Mouse (Mus musculus) embryonic facial prominence, embryonic 12.5 days (tissue): ENCODE measurements at regions not wholly inside any gene's neighbourhood (a gene's known extent, or its start where the extent isn't known, plus 50 kb on each side); places are given as distances from the start of the nearest gene placed in this dataset.

ENCODE experiments used
- ATAC-seq: fragments of 200-750 bp; cut with Nextera tagmentation; 2 replicates; pipeline ENCODE4 v1.8.0; 2017; ENCODE audit not compliant: insufficient number of reproducible peaks, insufficient read depth, low FRiP score, low TSS enrichment
- H3K27ac ChIP-seq: fragments of 300-500 bp; sonication (generic); 2 replicates; pipeline ENCODE4 v1.5.1; 2016; ENCODE audit warnings: mild to moderate bottlenecking
- H3K27me3 ChIP-seq: fragments of 300-500 bp; sonication (generic); 2 replicates; pipeline ENCODE4 v1.6.1; 2016; ENCODE audit warnings: mild to moderate bottlenecking, moderate library complexity
- H3K36me3 ChIP-seq: fragments of 300-500 bp; sonication (generic); 2 replicates; pipeline ENCODE4 v1.6.1; 2016; ENCODE audit warnings: mild to moderate bottlenecking
- H3K4me1 ChIP-seq: fragments of 300-500 bp; sonication (generic); 2 replicates; pipeline ENCODE4 v1.6.1; 2016
- H3K4me2 ChIP-seq: fragments of 300-500 bp; sonication (generic); replicated peaks from 2 replicates; pipeline ENCODE4 v1.6.1; 2016; ENCODE audit warnings: mild to moderate bottlenecking, moderate library complexity
- H3K4me3 ChIP-seq: fragments of 300-500 bp; sonication (generic); 2 replicates; pipeline ENCODE4 v1.5.1; 2016; ENCODE audit warnings: mild to moderate bottlenecking
- H3K9ac ChIP-seq: fragments of 300-500 bp; sonication (generic); 2 replicates; pipeline ENCODE4 v1.6.1; 2016; ENCODE audit warnings: mild to moderate bottlenecking, moderate library complexity
- H3K9me3 ChIP-seq: fragments of 300-500 bp; sonication (generic); 2 replicates; pipeline ENCODE4 v1.6.1; 2016; ENCODE audit warnings: mild to moderate bottlenecking, moderate library complexity
- WGBS: fragments of 180-500 bp; shearing (Covaris S2); methylation state at CpG from one replicate; pipeline ENCODE4 v1.1.7; 2016; 5-methylcytosine and 5-hydroxymethylcytosine counted together

- Histone ChIP-seq H3K27ac (no peak overlapping the region), H3K4me1 (peaks cover 14% of the 10 kb centered on the region), H3K4me3 (no peak overlapping the region), H3K36me3 (no peaks in the 10 kb centered on the region), H3K9me3 (no peaks in the 10 kb centered on the region), H3K27me3 (no peaks in the 10 kb centered on the region), H3K9ac (no peak overlapping the region), H3K4me2 (no peak overlapping the region)
- 68% methylated on average over 3 of the region's 3 CpGs for WGBS
- no peak for ATAC-seq
These were observed 412.5 kb upstream of the Intu start for GRCm38 (mm10) chr3:40118551-40118950.

GRCm38 (mm10) chr3:40119462-40119861 lies 411.6 kb upstream of the Intu start:
- H3K4me3 ChIP-seq = no peak overlapping the region
- no peaks in the 10 kb centered on the region for H3K9me3 ChIP-seq
- peaks cover 14% of the 10 kb centered on the region for H3K4me1 ChIP-seq
- H3K4me2 ChIP-seq = no peak overlapping the region
- WGBS = 54% methylated on average over 1 of the region's 1 CpGs
- no peak overlapping the region for H3K27ac ChIP-seq
- H3K9ac ChIP-seq = no peak overlapping the region
- no peaks in the 10 kb centered on the region for H3K36me3 ChIP-seq
- H3K27me3 ChIP-seq = no peaks in the 10 kb centered on the region
- ATAC-seq = no peak

- H3K9me3 ChIP-seq = no peaks in the 10 kb centered on the region
- H3K36me3 ChIP-seq = no peaks in the 10 kb centered on the region
- H3K4me3 ChIP-seq = no peak overlapping the region
- H3K27ac ChIP-seq = peak overlapping the region; percentile 19; the same call in 1 of the 2 replicates
- H3K4me2 ChIP-seq = no peak overlapping the region
- no peak overlapping the region for H3K9ac ChIP-seq
- peaks cover 14% of the 10 kb centered on the region for H3K4me1 ChIP-seq
- WGBS = 14% methylated on average over 4 of the region's 4 CpGs
- no peaks in the 10 kb centered on the region for H3K27me3 ChIP-seq
- ATAC-seq = 0 out of 2 replicates have a peak, but pooled peaks have one; percentile 28
These were observed 410.7 kb upstream of the Intu start for GRCm38 (mm10) chr3:40120298-40120875.

- no peak for ATAC-seq
- Histone ChIP-seq H3K4me1 (peaks cover 14% of the 10 kb centered on the region), H3K9ac (no peak overlapping the region), H3K4me2 (no peak overlapping the region), H3K36me3 (no peaks in the 10 kb centered on the region), H3K4me3 (no peak overlapping the region), H3K27ac (no peak overlapping the region), H3K9me3 (no peaks in the 10 kb centered on the region), H3K27me3 (no peaks in the 10 kb centered on the region)
- WGBS = 85% methylated on average over 9 of the region's 9 CpGs
These were observed 407.4 kb upstream of the Intu start for GRCm38 (mm10) chr3:40123558-40124236.

- Histone ChIP-seq H3K4me1 (no peaks in the 10 kb centered on the region), H3K9me3 (no peaks in the 10 kb centered on the region), H3K36me3 (no peaks in the 10 kb centered on the region), H3K4me2 (no peak overlapping the region), H3K27me3 (no peaks in the 10 kb centered on the region), H3K27ac (no peak overlapping the region), H3K4me3 (no peak overlapping the region), H3K9ac (no peak overlapping the region)
- ATAC-seq = no peak
- 85% methylated on average over 2 of the region's 2 CpGs for WGBS
These were observed 404.2 kb upstream of the Intu start for GRCm38 (mm10) chr3:40126903-40127302.

GRCm38 (mm10) chr3:40130858-40131584 lies 400.1 kb upstream of the Intu start:
- no peak overlapping the region for H3K4me3 ChIP-seq
- H3K27ac ChIP-seq = no peak overlapping the region
- H3K27me3 ChIP-seq = no peaks in the 10 kb centered on the region
- WGBS = 87% methylated on average over 8 of the region's 8 CpGs
- no peak for ATAC-seq
- H3K9me3 ChIP-seq = no peaks in the 10 kb centered on the region
- H3K36me3 ChIP-seq = no peaks in the 10 kb centered on the region
- no peak overlapping the region for H3K4me2 ChIP-seq
- no peak overlapping the region for H3K9ac ChIP-seq
- no peaks in the 10 kb centered on the region for H3K4me1 ChIP-seq

- Histone ChIP-seq H3K4me1 (0 out of 2 replicates have a peak, but pooled peaks cover 9% of the 10 kb centered on the region), H3K27ac (no peak overlapping the region), H3K27me3 (no peaks in the 10 kb centered on the region), H3K4me2 (no peak overlapping the region), H3K9ac (no peak overlapping the region), H3K4me3 (no peak overlapping the region), H3K36me3 (no peaks in the 10 kb centered on the region), H3K9me3 (no peaks in the 10 kb centered on the region)
- WGBS = 42% methylated on average over 5 of the region's 5 CpGs
- no peak for ATAC-seq
These were observed 392.4 kb upstream of the Intu start for GRCm38 (mm10) chr3:40138671-40139070.

GRCm38 (mm10) chr3:40142229-40142628 lies 388.9 kb upstream of the Intu start:
- Histone ChIP-seq H3K27ac (no peak overlapping the region), H3K36me3 (no peaks in the 10 kb centered on the region), H3K4me2 (no peak overlapping the region), H3K9me3 (no peaks in the 10 kb centered on the region), H3K27me3 (no peaks in the 10 kb centered on the region), H3K9ac (no peak overlapping the region), H3K4me1 (0 out of 2 replicates have a peak, but pooled peaks cover 9% of the 10 kb centered on the region), H3K4me3 (no peak overlapping the region)
- ATAC-seq = no peak
- 73% methylated on average over 5 of the region's 5 CpGs for WGBS

GRCm38 (mm10) chr3:40158631-40159030 lies 372.5 kb upstream of the Intu start:
- Histone ChIP-seq H3K4me2 (no peak overlapping the region), H3K27ac (0 out of 2 replicates have a peak overlapping the region, but pooled peaks have one; percentile 2), H3K4me1 (no peaks in the 10 kb centered on the region), H3K4me3 (no peak overlapping the region), H3K9me3 (no peaks in the 10 kb centered on the region), H3K9ac (no peak overlapping the region), H3K36me3 (no peaks in the 10 kb centered on the region), H3K27me3 (no peaks in the 10 kb centered on the region)
- ATAC-seq = no peak
- WGBS = 57% methylated on average over 6 of the region's 6 CpGs

- Histone ChIP-seq H3K27me3 (no peaks in the 10 kb centered on the region), H3K9ac (no peak overlapping the region), H3K4me1 (no peaks in the 10 kb centered on the region), H3K4me2 (no peak overlapping the region), H3K9me3 (no peaks in the 10 kb centered on the region), H3K4me3 (no peak overlapping the region), H3K27ac (0 out of 2 replicates have a peak overlapping the region, but pooled peaks have one; percentile 2), H3K36me3 (no peaks in the 10 kb centered on the region)
- WGBS = 49% methylated on average over 9 of the region's 9 CpGs
- no peak for ATAC-seq
These were observed 371.4 kb upstream of the Intu start for GRCm38 (mm10) chr3:40159591-40160145.

- Histone ChIP-seq H3K4me3 (no peak overlapping the region), H3K27ac (no peak overlapping the region), H3K9me3 (no peaks in the 10 kb centered on the region), H3K4me1 (peaks cover 12% of the 10 kb centered on the region; the same call in 1 of the 2 replicates), H3K9ac (no peak overlapping the region), H3K27me3 (no peaks in the 10 kb centered on the region), H3K36me3 (no peaks in the 10 kb centered on the region), H3K4me2 (no peak overlapping the region)
- 86% methylated on average over 1 of the region's 1 CpGs for WGBS
- ATAC-seq = no peak
These were observed 366.9 kb upstream of the Intu start for GRCm38 (mm10) chr3:40164181-40164580.
